In genomic region chrX:161387942-161388341, GRCm38 (mm10) we compare ENCODE assay signal across 21 mouse cellular contexts.
"Had no signal": no experiment of that assay in that cellular context is flagged by ENCODE, and none has a peak within 500 bp of the region (broad histone marks: within the 10 kb centered on the region; RNA-seq: fewer than 3 reads in every experiment).

No protein-coding gene starts in this region.

- ATAC-seq: forebrain, embryonic 13.5 days; forebrain, embryonic 14.5 days; forebrain, embryonic 15.5 days; forebrain, embryonic 16.5 days; forebrain, postnatal 0 days had no signal

- DNase-seq: cerebellum, adult 8-10 months; cerebellum, adult 9-10 months; cerebellum, adult 9-11 months; cerebellum, postnatal 10 days; cerebellum, postnatal 14 days; cerebellum, postnatal 25 days; cerebellum, postnatal 36 days; embryo, embryonic 11 days; forebrain, postnatal 0 days; gastrocnemius, adult 2 months; gastrocnemius, postnatal 10 days; gastrocnemius, postnatal 14 days; gastrocnemius, postnatal 25 days; gastrocnemius, postnatal 36 days; heart, adult 11 months; heart, adult 18-20 months; heart, adult 2 months had no signal
